Mouse (Mus musculus): ENCODE results near the gene Prcp.

Prcp gene

GRCm38 (mm10) chr7:92874116-92874675 lies at the start of gene Prcp, which contains the start of gene Ddias:
Prcp (plus strand) TSS chr7:92874470.
Ddias (minus strand) TSS chr7:92874247.
- DNase-seq: peak; percentile 95 to 97

- no peak for DNase-seq
Observed at GRCm38 (mm10) chr7:92826248-92826647, 48.0 kb upstream of the Prcp start.

- DNase-seq: peak in 1 of 2 experiments; percentile 19
Observed at GRCm38 (mm10) chr7:92827981-92828380, 46.3 kb upstream of the Prcp start.

GRCm38 (mm10) chr7:92832395-92832794 lies 41.9 kb upstream of the Prcp start:
- DNase-seq: no peak

- no peak for DNase-seq
Observed at GRCm38 (mm10) chr7:92834391-92834790, 39.9 kb upstream of the Prcp start.

GRCm38 (mm10) chr7:92836447-92836846 lies 37.8 kb upstream of the Prcp start:
- no peak for DNase-seq

GRCm38 (mm10) chr7:92837226-92837625 lies 37.0 kb upstream of the Prcp start:
- DNase-seq: no peak

GRCm38 (mm10) chr7:92837907-92838306 lies 36.4 kb upstream of the Prcp start:
- DNase-seq: no peak

GRCm38 (mm10) chr7:92842254-92842653 lies 32.0 kb upstream of the Prcp start:
- no peak for DNase-seq

- DNase-seq: no peak
Observed at GRCm38 (mm10) chr7:92848246-92848645, 26.0 kb upstream of the Prcp start.

GRCm38 (mm10) chr7:92866526-92866925 lies 7.7 kb upstream of the Prcp start:
- DNase-seq: no peak

GRCm38 (mm10) chr7:92870161-92870560 lies 4.1 kb upstream of the Prcp start:
- no peak for DNase-seq

- DNase-seq: no peak
Observed at GRCm38 (mm10) chr7:92871596-92871995, 2.7 kb upstream of the Prcp start.

- DNase-seq: peak; percentile 86 to 91
Observed at GRCm38 (mm10) chr7:92874761-92875408, 615 bp downstream of the Prcp start.

GRCm38 (mm10) chr7:92876066-92876465 lies 1.8 kb downstream of the Prcp start:
- no peak for DNase-seq

- DNase-seq: peak in 1 of 2 experiments; percentile 27
Observed at GRCm38 (mm10) chr7:92876538-92876937, 2.3 kb downstream of the Prcp start.

- no peak for DNase-seq
Observed at GRCm38 (mm10) chr7:92878575-92879285, 4.5 kb downstream of the Prcp start.

- DNase-seq: no peak
Observed at GRCm38 (mm10) chr7:92883850-92884716, 9.8 kb downstream of the Prcp start.

- DNase-seq: no peak
Observed at GRCm38 (mm10) chr7:92884998-92885660, 10.9 kb downstream of the Prcp start.

GRCm38 (mm10) chr7:92886801-92887200 lies 12.5 kb downstream of the Prcp start:
- no peak for DNase-seq

- no peak for DNase-seq
Observed at GRCm38 (mm10) chr7:92887230-92887629, 13.0 kb downstream of the Prcp start.

- no peak for DNase-seq
Observed at GRCm38 (mm10) chr7:92890211-92890610, 15.9 kb downstream of the Prcp start.
